Comparison of ENCODE assay signal across 7 mouse cellular contexts in genomic region chr14:50897374-50897765, GRCm38 (mm10). TPM values are rescaled to one million over a fixed set of nuclear protein-coding genes. Genes with fewer than 3 reads are reported as not detected.
DNase-seq lines count a peak whose midpoint lies in the region; ATAC-seq and TF ChIP-seq lines count a peak whose summit lies in the region.

TSS of gene Klhl33 (minus strand) at chr14:50897507.

- peak within 1 kb of the TSS; percentile 55 for H3K27ac ChIP-seq in hindbrain, postnatal 0 days
- peak within 1 kb of the TSS; percentile 32 for H3K27ac ChIP-seq in midbrain, embryonic 15.5 days

- peak; percentile 48 for DNase-seq in adipocyte (ENCODE audit: low spot score)
- DNase-seq in cerebellum, adult 9-10 months = peak; percentile 71
- DNase-seq in gastrocnemius, postnatal 10 days = peak; percentile 24
- DNase-seq in hindbrain, postnatal 0 days (ENCODE audit: low spot score) = no peak
- no peak for DNase-seq in adrenal gland, adult 8-10 months
- DNase-seq in ovary, postnatal 36 days (ENCODE audit: low spot score) = no peak

- no peaks in the 10 kb centered on the region for H3K27me3 ChIP-seq in hindbrain, postnatal 0 days (ENCODE audit: insufficient read depth, low read length)
- H3K27me3 ChIP-seq in midbrain, embryonic 15.5 days (replicated peaks) = 0 out of 2 replicates have a peak, but pooled peaks cover 2% of the 10 kb centered on the region

- peak within 1 kb of the TSS; percentile 46 for H3K4me3 ChIP-seq in hindbrain, postnatal 0 days (ENCODE audit: low read length)
- H3K4me3 ChIP-seq in midbrain, embryonic 15.5 days = peak within 1 kb of the TSS; percentile 58

- H3K4me2 ChIP-seq in hindbrain, postnatal 0 days (ENCODE audit: low read depth, low read length) = peak within 1 kb of the TSS; percentile 86
- H3K4me2 ChIP-seq in midbrain, embryonic 15.5 days = peak within 1 kb of the TSS; percentile 92

- no peak for ATAC-seq in hindbrain, postnatal 0 days
- peak; percentile 19; the same call in 1 of the 2 replicates for ATAC-seq in midbrain, embryonic 15.5 days (replicated peaks)

- peaks cover 11% of the 10 kb centered on the region for H3K4me1 ChIP-seq in hindbrain, postnatal 0 days (ENCODE audit: insufficient read depth, low read length)
- peaks cover 16% of the 10 kb centered on the region for H3K4me1 ChIP-seq in midbrain, embryonic 15.5 days

- TF ChIP-seq CTCF in hindbrain, postnatal 0 days (IDR thresholded peaks at IDR 0.05; ENCODE audit: low read depth) = no peak

- H3K9me3 ChIP-seq in hindbrain, postnatal 0 days (ENCODE audit: low read length) = no peaks in the 10 kb centered on the region
- H3K9me3 ChIP-seq in midbrain, embryonic 15.5 days = no peaks in the 10 kb centered on the region

- peak within 1 kb of the TSS; percentile 65 for H3K9ac ChIP-seq in hindbrain, postnatal 0 days (replicated peaks; ENCODE audit: low read length)
- peak within 1 kb of the TSS; percentile 69 for H3K9ac ChIP-seq in midbrain, embryonic 15.5 days

- 48% methylated on average over 7 of the region's 7 CpGs for WGBS in hindbrain, postnatal 0 days
- WGBS in midbrain, embryonic 15.5 days = 41% methylated on average over 7 of the region's 7 CpGs

- no peaks in the 10 kb centered on the region for H3K36me3 ChIP-seq in hindbrain, postnatal 0 days (ENCODE audit: insufficient read depth, low read length)
- H3K36me3 ChIP-seq in midbrain, embryonic 15.5 days (replicated peaks) = no peaks in the 10 kb centered on the region

RNA-seq across cellular contexts. Expression of gene Klhl33, which starts in this region (rescaled TPM):
- 100 to 1,000 TPM in 1 of 2 experiments, 10 to 100 TPM in 1; 50.4 to 106 TPM for total RNA-seq in gastrocnemius, postnatal 10 days (2021)
- 2.4 and 3.7 TPM in 2 replicates for total RNA-seq in hindbrain, postnatal 0 days (2014; rRNA removed)
- polyA plus RNA-seq in hindbrain, postnatal 0 days (2015; fragmentation: Nextera tagmentation; extraction: Ambion mirVana) = 2.9 and 4.0 TPM in 2 replicates
- polyA plus RNA-seq in midbrain, embryonic 15.5 days (2015; fragmentation: Nextera tagmentation; extraction: Ambion mirVana) = 1.8 and 2.1 TPM in 2 replicates
- 1 to 10 TPM; 1.0 to 3.4 (median 1.8) TPM for total RNA-seq in adrenal gland, adult 8-10 months (2022)

Comparison
In these comparisons a context has a peak if more than half of its experiments do, and no peak if none do; other contexts are left out.
1. RNA of gene Klhl33 (total RNA-seq): 50.4 to 106 TPM in gastrocnemius, postnatal 10 days; 2.4 to 3.7 TPM in hindbrain, postnatal 0 days and 1.0 to 3.4 TPM in adrenal gland, adult 8-10 months; every median in the first group is over 10 times any median in the second.
2. DNase-seq: peak in adipocyte (single experiment), cerebellum, adult 9-10 months (single experiment) and gastrocnemius, postnatal 10 days (single experiment); none in hindbrain, postnatal 0 days (single experiment), adrenal gland, adult 8-10 months (single experiment) and ovary, postnatal 36 days (single experiment).